23 mouse cellular contexts compared by ENCODE assay signal in the genomic region with DNA sequence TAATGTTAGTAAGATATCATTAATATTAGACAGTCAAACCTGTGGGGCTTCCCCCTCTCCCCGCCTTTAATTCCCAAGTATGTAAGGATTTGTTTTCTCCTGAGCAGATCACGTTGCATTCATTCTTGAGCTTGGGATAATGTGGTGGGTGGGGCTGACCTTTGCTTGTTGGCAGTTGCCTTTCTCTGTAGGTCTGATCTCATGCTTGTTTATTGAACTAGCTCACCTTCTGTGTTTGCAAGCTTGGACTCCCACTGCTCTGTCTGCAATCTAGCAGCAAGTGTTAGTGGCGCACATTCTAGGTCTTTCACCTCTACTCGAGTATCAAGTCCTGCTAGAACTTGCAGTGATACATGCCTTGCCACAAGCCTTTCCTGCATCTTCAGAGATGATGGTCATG.
A peak's percentile ranks its signal among the peaks of the same experiment; 100 is the strongest.
DNase-seq lines count a peak whose midpoint lies in the region; ATAC-seq and TF ChIP-seq lines count a peak whose summit lies in the region.
"Had no signal": no experiment of that assay in that cellular context is flagged by ENCODE, and none has a peak within 500 bp of the region (broad histone marks: within the 10 kb centered on the region; RNA-seq: fewer than 3 reads in every experiment).

No protein-coding gene starts in this region.

- H3K4me1 ChIP-seq in kidney, adult 2 months (ENCODE audit: control insufficient read depth, insufficient read depth, low read length): peaks cover 12% of the 10 kb centered on the region
- peaks cover 8% of the 10 kb centered on the region for H3K4me1 ChIP-seq in liver, adult 2 months (ENCODE audit: control insufficient read depth, insufficient read depth, low read length)
- peaks cover 7% of the 10 kb centered on the region for H3K4me1 ChIP-seq in liver, embryonic 12.5 days
- peaks cover 2% of the 10 kb centered on the region; the same call in 1 of the 2 replicates for H3K4me1 ChIP-seq in intestine, embryonic 16.5 days (ENCODE audit: control insufficient read depth, insufficient read depth, low read length)
- H3K4me1 ChIP-seq: limb, embryonic 13.5 days had no signal

- H3K4me3 ChIP-seq in kidney, adult 2 months (ENCODE audit: insufficient read depth, low read depth, low read length): no peak overlapping the region
- H3K4me3 ChIP-seq in liver, adult 2 months (ENCODE audit: insufficient read depth, low read depth, low read length): no peak overlapping the region
- no peak overlapping the region for H3K4me3 ChIP-seq in liver, embryonic 12.5 days
- H3K4me3 ChIP-seq in intestine, embryonic 16.5 days (ENCODE audit: low read length): no peak overlapping the region
- H3K4me3 ChIP-seq: heart, adult 2 months; heart, embryonic 13.5 days; layer of hippocampus, adult 2 months; limb, embryonic 13.5 days; midbrain, embryonic 13.5 days had no signal

- TF ChIP-seq POLR2A in kidney, adult 2 months (IDR thresholded peaks at IDR 0.05; ENCODE audit: low read depth, low read length): no peak
- TF ChIP-seq POLR2A in liver, adult 2 months (IDR thresholded peaks at IDR 0.05; ENCODE audit: extremely low read depth, insufficient read depth, low read length): no peak

- H3K27ac ChIP-seq in kidney, adult 2 months (ENCODE audit: insufficient read depth, low read depth, low read length): no peak overlapping the region
- H3K27ac ChIP-seq in liver, adult 2 months (replicated peaks; ENCODE audit: insufficient read depth, low read depth, low read length): no peak overlapping the region
- no peak overlapping the region for H3K27ac ChIP-seq in liver, embryonic 12.5 days
- no peak overlapping the region for H3K27ac ChIP-seq in intestine, embryonic 16.5 days (ENCODE audit: low read length)
- H3K27ac ChIP-seq: heart, adult 2 months; layer of hippocampus, adult 2 months; limb, embryonic 13.5 days; midbrain, embryonic 13.5 days had no signal

- no peak for ATAC-seq in liver, embryonic 12.5 days
- peak; percentile 53 for ATAC-seq in intestine, embryonic 16.5 days
- ATAC-seq: CD4-positive, CD25-positive, alpha-beta regulatory T cell, adult 4 months; inflammation-experienced regulatory T-cells, adult 6 months; midbrain, embryonic 13.5 days had no signal

- peak; percentile 27 for DNase-seq in kidney, adult 2 months
- no peak for DNase-seq in kidney, adult 18-20 months
- DNase-seq in liver, adult 2 months (ENCODE audit: extremely low read depth, low read depth, low spot score): peak; percentile 87
- DNase-seq in yolk sac, embryonic 10.5 days (ENCODE audit: low spot score): peak; percentile 68
- DNase-seq in thymus, adult 18-20 months: no peak
- DNase-seq: adrenal gland, postnatal 36 days; cerebellum, adult 11 months; cerebellum, adult 9-11 months; gastrocnemius, postnatal 36 days; heart, postnatal 4 days; layer of hippocampus, postnatal 36 days; lung, adult 2 months; lung, postnatal 14 days had no signal

- H3K36me3 ChIP-seq in kidney, adult 2 months (ENCODE audit: control insufficient read depth, insufficient read depth, low read length): no peaks in the 10 kb centered on the region; the same call in 1 of the 2 replicates
- H3K36me3 ChIP-seq in liver, adult 2 months (ENCODE audit: control insufficient read depth, insufficient read depth, low read length): peaks cover 18% of the 10 kb centered on the region; the same call in 1 of the 2 replicates
- peaks cover 84% of the 10 kb centered on the region for H3K36me3 ChIP-seq in liver, embryonic 12.5 days
- H3K36me3 ChIP-seq in intestine, embryonic 16.5 days (ENCODE audit: control insufficient read depth, insufficient read depth, low read length): peaks cover 3% of the 10 kb centered on the region; the same call in 1 of the 2 replicates

- H3K27me3 ChIP-seq in kidney, adult 2 months (replicated peaks; ENCODE audit: control insufficient read depth, insufficient read depth, low read length): no peaks in the 10 kb centered on the region
- H3K27me3 ChIP-seq in liver, adult 2 months (ENCODE audit: control insufficient read depth, insufficient read depth, low read length): no peaks in the 10 kb centered on the region
- H3K27me3 ChIP-seq in liver, embryonic 12.5 days (replicated peaks): no peaks in the 10 kb centered on the region
- no peaks in the 10 kb centered on the region for H3K27me3 ChIP-seq in intestine, embryonic 16.5 days (replicated peaks; ENCODE audit: control insufficient read depth, insufficient read depth, low read length)
- H3K27me3 ChIP-seq: heart, embryonic 13.5 days; limb, embryonic 13.5 days; midbrain, embryonic 13.5 days had no signal

- 0 out of 2 replicates have a peak, but pooled peaks cover 3% of the 10 kb centered on the region for H3K79me2 ChIP-seq in liver, adult 2 months (ENCODE audit: control insufficient read depth, insufficient read depth, low read length)

- no peak for TF ChIP-seq CTCF in kidney, adult 2 months (conservative IDR thresholded peaks at IDR 0.05; ENCODE audit: insufficient read depth, insufficient read length, low read depth, low read length)
- no peak for TF ChIP-seq CTCF in liver, adult 2 months (IDR thresholded peaks at IDR 0.05; ENCODE audit: low read depth, low read length)

- no peak overlapping the region for H3K9ac ChIP-seq in liver, adult 2 months (ENCODE audit: low read depth, low read length)
- no peak overlapping the region for H3K9ac ChIP-seq in liver, embryonic 12.5 days
- H3K9ac ChIP-seq in intestine, embryonic 16.5 days (ENCODE audit: low read depth, low read length): no peak overlapping the region
- H3K9ac ChIP-seq: hindbrain, embryonic 14.5 days; limb, embryonic 13.5 days; midbrain, embryonic 13.5 days had no signal

- 38% methylated on average over 4 of the region's 4 CpGs for WGBS in kidney, adult 2 months
- WGBS in liver, adult 2 months: 25% methylated on average over 4 of the region's 4 CpGs
- WGBS in liver, embryonic 12.5 days (ENCODE audit: insufficient replicate concordance): 78% methylated on average over 4 of the region's 4 CpGs
- WGBS in intestine, embryonic 16.5 days: 52% methylated on average over 4 of the region's 4 CpGs

- no peaks in the 10 kb centered on the region for H3K9me3 ChIP-seq in liver, embryonic 12.5 days (replicated peaks)
- no peaks in the 10 kb centered on the region for H3K9me3 ChIP-seq in intestine, embryonic 16.5 days (ENCODE audit: control insufficient read depth, low read length)
- H3K9me3 ChIP-seq: heart, embryonic 13.5 days; limb, embryonic 13.5 days; midbrain, embryonic 13.5 days had no signal

- H3K4me2 ChIP-seq in liver, embryonic 12.5 days: no peak overlapping the region
- no peak overlapping the region for H3K4me2 ChIP-seq in intestine, embryonic 16.5 days (ENCODE audit: low read depth, low read length)
- H3K4me2 ChIP-seq: heart, embryonic 13.5 days; hindbrain, embryonic 14.5 days; limb, embryonic 13.5 days; midbrain, embryonic 13.5 days had no signal

Comparison
In these comparisons a context has a peak if more than half of its experiments do, and no peak if none do; other contexts are left out.
1. DNase-seq: peak in kidney, adult 2 months (single experiment), liver, adult 2 months (single experiment) and yolk sac, embryonic 10.5 days (single experiment); none in kidney, adult 18-20 months (single experiment) and thymus, adult 18-20 months (0 of 2).